Mouse (Mus musculus): ENCODE data around the gene Sdhaf2. TPM values are rescaled to one million over a fixed set of nuclear protein-coding genes. Genes with fewer than 3 reads are reported as not detected.
A peak's percentile ranks its signal among the peaks of the same experiment; 100 is the strongest.

Sdhaf2 gene
- polyA plus RNA-seq, 1 experiment from 2014 or later, result 62.8 TPM

DNA sequence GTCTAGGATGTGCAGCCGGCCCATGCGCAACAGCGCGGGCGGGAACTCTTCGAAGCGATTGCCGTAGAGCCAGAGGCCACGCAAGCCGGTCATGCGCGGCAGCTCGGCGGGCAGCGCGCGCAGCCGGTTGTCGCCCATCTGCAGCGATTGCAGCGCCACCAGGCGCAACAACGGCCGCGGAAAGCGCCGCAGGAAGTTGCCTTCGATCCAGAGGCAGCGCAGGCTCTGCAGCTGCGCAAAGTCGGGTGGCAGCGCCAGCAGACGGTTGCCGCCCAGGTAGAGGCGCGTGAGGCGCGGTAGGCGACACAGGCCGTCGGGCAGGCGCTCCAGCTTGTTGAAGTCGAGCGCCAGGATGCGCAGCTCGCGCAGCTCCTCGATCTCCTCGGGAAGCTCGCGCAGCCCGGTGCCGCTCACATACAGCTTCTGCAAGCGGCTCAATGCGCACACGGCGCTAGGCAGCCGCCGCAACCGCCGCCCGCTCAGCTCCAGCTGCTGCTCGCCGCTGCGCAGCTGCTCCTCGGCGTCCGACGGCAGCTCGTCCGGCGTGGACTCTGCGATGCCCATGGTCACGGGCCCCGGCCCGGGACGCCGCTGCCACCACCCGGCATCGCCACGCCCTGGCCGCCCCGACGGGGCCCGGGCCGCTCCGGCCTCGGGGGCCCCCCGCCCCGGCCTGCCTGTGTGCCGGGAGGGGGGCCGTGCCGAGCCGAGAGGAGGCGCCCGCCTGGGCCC is 69.0 kb downstream of the Sdhaf2 start, which contains the start of gene Lrrc10b:
TSS of gene Lrrc10b (minus strand) at position 722 of the 732 bp plus-strand sequence.
- H3K27me3 ChIP-seq, result peaks cover 55% of the 10 kb centered on the region

DNA sequence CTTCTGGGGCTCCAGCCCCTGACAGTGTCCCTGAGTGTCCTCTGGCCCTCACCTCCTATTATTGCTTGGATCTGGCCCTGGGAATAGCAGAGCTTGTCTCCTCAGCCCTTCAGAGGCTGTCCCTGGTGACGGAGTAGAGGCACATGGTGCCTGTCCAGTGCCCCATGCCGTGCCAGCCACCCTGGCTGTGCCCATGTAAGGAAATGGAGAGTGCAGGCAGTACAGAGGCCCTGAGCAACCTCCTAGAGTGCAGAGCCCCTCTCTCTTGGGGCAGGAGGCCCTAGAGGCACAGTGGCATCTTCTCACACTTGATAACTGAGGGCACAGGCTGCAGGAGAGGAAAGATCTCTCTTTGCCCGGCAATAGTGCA is 70.5 kb downstream of the Sdhaf2 start:
- Histone ChIP-seq H3K9ac (no peak overlapping the region), H3K4me2 (0 out of 2 replicates have a peak overlapping the region, but pooled peaks have one; percentile 91), H3K4me1 (replicated peaks) (peaks cover 24% of the 10 kb centered on the region), H3K27me3 (peaks cover 50% of the 10 kb centered on the region), H3K4me3 (no peak overlapping the region), H3K27ac (replicated peaks) (no peak overlapping the region), H3K36me3 (no peaks in the 10 kb centered on the region), H3K9me3 (no peaks in the 10 kb centered on the region)
- WGBS, result 66% methylated on average over 3 of the region's 3 CpGs
- no peak for ATAC-seq (ENCODE audit: low FRiP score, low read depth)

More for the DNA sequence above, 69.0 kb downstream of the Sdhaf2 start, which contains the start of gene Lrrc10b:
- Histone ChIP-seq H3K36me3 (no peaks in the 10 kb centered on the region), H3K27ac (replicated peaks) (peak within 1 kb of the TSS; percentile 71), H3K4me2 (peak within 1 kb of the TSS; percentile 91), H3K9me3 (no peaks in the 10 kb centered on the region), H3K4me1 (replicated peaks) (peaks cover 24% of the 10 kb centered on the region), H3K4me3 (peak within 1 kb of the TSS; percentile 55), H3K9ac (peak within 1 kb of the TSS; percentile 44)
- under 1% methylated on average over 79 of the region's 96 CpGs for WGBS
- peak; percentile 74 for ATAC-seq (ENCODE audit: low FRiP score, low read depth)

DNA sequence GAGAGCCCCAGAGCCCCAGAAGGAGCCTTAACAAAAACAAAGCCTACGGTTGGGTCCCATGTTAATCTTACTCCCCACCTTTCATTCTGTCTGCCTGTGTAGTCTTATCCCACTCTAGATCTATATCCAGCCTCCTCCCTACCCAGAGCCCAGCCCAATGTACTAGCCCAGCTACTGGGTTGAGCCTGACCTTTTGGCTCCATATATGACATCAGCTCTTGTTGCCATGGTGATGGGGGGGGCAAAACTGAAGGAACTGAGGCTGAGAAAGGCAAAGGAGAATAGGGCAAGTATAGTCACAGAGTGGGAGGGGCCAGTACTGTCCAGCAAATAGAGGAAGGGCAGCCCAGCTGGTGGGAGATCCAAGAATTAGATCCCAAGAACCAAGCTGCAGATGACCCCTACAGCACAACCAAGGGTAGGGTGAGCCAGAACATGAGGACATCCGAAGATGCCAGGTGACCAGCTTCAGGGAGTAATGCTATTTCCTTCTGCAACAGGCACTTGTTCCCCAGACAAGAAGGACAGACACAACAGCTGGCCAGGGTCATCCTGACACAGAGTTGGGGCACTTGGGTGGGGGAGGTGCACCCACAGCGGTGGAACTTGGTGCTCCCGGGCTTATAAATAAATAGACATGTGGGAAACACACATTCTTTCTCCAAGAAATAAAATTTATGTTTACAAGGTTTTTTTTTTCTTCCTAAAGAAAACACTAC is 71.1 kb downstream of the Sdhaf2 start:
- H3K4me3 ChIP-seq, result no peak overlapping the region
- H3K4me2 ChIP-seq, result no peak overlapping the region
- peaks cover 47% of the 10 kb centered on the region for H3K27me3 ChIP-seq
- H3K9ac ChIP-seq, result no peak overlapping the region
- no peaks in the 10 kb centered on the region for H3K36me3 ChIP-seq
- no peak overlapping the region for H3K27ac ChIP-seq (replicated peaks)
- H3K9me3 ChIP-seq, result no peaks in the 10 kb centered on the region
- 68% methylated on average over 4 of the region's 4 CpGs for WGBS
- ATAC-seq (ENCODE audit: low FRiP score, low read depth), result no peak
- peaks cover 24% of the 10 kb centered on the region for H3K4me1 ChIP-seq (replicated peaks)

Other genes starting within 250 kb of the Sdhaf2 start
- 11.3 and 14.3 TPM in 2 replicates for gene Dagla, start 221.3 kb downstream of the Sdhaf2 start, polyA plus RNA-seq (2015; fragmentation: Nextera tagmentation; extraction: Ambion mirVana)
- 17.4 and 21.0 TPM in 2 replicates for gene Syt7, start 137.1 kb downstream of the Sdhaf2 start, polyA plus RNA-seq (2015; fragmentation: Nextera tagmentation; extraction: Ambion mirVana)
- 0.98 and 1.5 TPM in 2 replicates for gene Lrrc10b, start 68.7 kb downstream of the Sdhaf2 start, polyA plus RNA-seq (2015; fragmentation: Nextera tagmentation; extraction: Ambion mirVana)
- 2.1 and 2.3 TPM in 2 replicates for gene Ppp1r32, start 43.2 kb downstream of the Sdhaf2 start, polyA plus RNA-seq (2015; fragmentation: Nextera tagmentation; extraction: Ambion mirVana)
- gene Cpsf7, start 876 bp downstream of the Sdhaf2 start, polyA plus RNA-seq (2015; fragmentation: Nextera tagmentation; extraction: Ambion mirVana), result 49.0 and 56.1 TPM in 2 replicates
- 47.5 and 51.4 TPM in 2 replicates for gene Tmem216, start 30.1 kb upstream of the Sdhaf2 start, polyA plus RNA-seq (2015; fragmentation: Nextera tagmentation; extraction: Ambion mirVana)
- 19.9 and 20.3 TPM in 2 replicates for gene Cyb561a3, start 51.0 kb upstream of the Sdhaf2 start, polyA plus RNA-seq (2015; fragmentation: Nextera tagmentation; extraction: Ambion mirVana)
- gene Tmem138, start 51.2 kb upstream of the Sdhaf2 start, polyA plus RNA-seq (2015; fragmentation: Nextera tagmentation; extraction: Ambion mirVana), result 40.2 and 41.4 TPM in 2 replicates
- gene Ddb1, start 79.2 kb upstream of the Sdhaf2 start, polyA plus RNA-seq (2015; fragmentation: Nextera tagmentation; extraction: Ambion mirVana), result 221 and 229 TPM in 2 replicates
- 22.0 and 28.3 TPM in 2 replicates for gene Tkfc, start 79.5 kb upstream of the Sdhaf2 start, polyA plus RNA-seq (2015; fragmentation: Nextera tagmentation; extraction: Ambion mirVana)
- 0.94 and 1.3 TPM in 2 replicates for gene Vwce, start 108.1 kb upstream of the Sdhaf2 start, polyA plus RNA-seq (2015; fragmentation: Nextera tagmentation; extraction: Ambion mirVana)
- not detected in 2 replicates for gene Pga5, start 151.9 kb upstream of the Sdhaf2 start, polyA plus RNA-seq (2015; fragmentation: Nextera tagmentation; extraction: Ambion mirVana)
- gene Vps37c, start 162.6 kb upstream of the Sdhaf2 start, polyA plus RNA-seq (2015; fragmentation: Nextera tagmentation; extraction: Ambion mirVana), result 28.8 and 31.8 TPM in 2 replicates
- 0.25 and 0.28 TPM in 2 replicates for gene Cd5, start 212.9 kb upstream of the Sdhaf2 start, polyA plus RNA-seq (2015; fragmentation: Nextera tagmentation; extraction: Ambion mirVana)

All from hindbrain, embryonic 15.5 days (tissue).